Mouse (Mus musculus) CD4-positive naive resting alpha-beta T cell, adult 76 days (primary cell): ENCODE data around the gene Mink1. TPM values are rescaled to one million over a fixed set of nuclear protein-coding genes. Genes with fewer than 3 reads are reported as not detected.

Experiments used
- total RNA-seq: library from RNA; stranded (reverse); gene quantifications from one replicate; pipeline ENCODE4 v1.2.4, GENCODE M21; 2023

Gene Mink1
- 149 TPM for total RNA-seq

DNA sequence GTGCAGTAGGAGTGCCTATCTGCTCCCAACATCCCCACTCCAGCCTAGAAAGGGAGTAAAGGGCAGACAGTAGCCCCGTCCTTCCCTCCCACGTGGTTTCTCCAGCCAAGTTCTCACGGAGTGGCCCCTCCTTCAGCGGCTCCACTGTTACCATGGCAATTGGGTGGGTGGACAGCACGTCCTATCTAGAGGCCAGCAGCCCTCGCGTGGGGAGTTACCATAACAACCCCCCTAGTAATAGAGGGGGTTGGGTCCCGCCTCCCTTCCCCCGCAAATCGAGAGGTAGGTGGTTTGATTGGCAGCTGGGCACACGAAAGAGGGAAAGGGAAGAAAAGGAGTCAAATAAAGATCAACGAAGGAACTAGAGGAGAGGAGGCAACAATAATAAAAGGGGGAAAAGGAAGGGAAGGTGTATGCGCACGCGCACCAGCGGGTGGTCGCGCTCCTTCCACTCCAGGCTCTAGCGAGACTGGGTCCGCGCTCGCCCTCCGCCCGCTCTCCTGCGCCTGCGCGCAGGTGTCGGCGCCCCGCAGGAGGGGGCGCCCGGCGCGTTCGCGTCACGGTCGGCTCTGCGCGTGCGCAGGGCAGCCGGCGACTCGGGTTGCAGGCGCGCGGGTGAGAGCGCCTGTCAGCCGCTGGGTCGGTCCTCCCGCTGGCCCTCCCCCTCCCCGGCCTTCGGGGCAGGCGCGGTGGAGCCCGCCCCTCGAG, at the start of gene Mink1:
TSS of gene Mink1 (plus strand) at position 595 of the 708 bp plus-strand sequence.

DNA sequence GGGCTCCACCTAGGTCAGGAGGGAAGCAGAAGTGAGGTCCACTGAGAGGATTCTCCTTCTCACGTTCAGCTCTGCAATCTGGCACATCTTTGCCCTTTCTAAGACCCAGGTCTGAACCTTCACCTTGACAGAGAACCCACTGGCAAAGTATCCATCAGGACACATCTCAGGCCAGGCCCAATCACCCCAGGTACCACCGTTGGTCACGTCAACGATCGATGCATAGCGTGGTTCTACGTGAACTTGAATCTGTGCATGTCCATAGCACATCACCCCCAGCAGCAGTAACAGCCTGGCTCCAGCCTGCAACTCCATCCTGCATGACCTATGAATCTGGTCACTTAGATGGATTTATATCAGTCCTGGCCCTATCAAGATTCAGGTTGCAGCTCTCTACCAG, 48.4 kb upstream of the Mink1 start, which contains the start of gene Vmo1:
TSS of gene Vmo1 (minus strand) at position 329 of the 400 bp plus-strand sequence.

DNA sequence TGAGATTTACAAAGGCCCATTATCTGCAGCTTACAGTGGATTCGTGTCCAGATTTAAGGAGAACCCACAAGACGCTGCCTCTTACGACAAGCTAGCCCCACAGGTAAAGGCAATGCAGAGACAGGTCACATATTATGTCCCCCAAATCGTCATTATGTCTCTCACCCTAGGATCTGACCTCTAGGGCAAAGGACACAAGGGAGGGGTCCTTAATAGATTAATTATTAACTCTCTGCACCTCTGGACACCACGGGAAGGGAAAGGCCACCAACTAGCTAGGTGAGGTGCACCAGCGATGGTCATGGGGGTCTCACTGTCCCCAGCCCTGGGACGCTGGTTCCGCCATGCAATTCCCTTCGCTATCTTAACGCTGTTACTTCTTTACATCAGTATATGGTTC, 43.8 kb upstream of the Mink1 start, which contains the start of gene Gltpd2:
TSS of gene Gltpd2 (plus strand) at position 274 of the 400 bp plus-strand sequence.

DNA sequence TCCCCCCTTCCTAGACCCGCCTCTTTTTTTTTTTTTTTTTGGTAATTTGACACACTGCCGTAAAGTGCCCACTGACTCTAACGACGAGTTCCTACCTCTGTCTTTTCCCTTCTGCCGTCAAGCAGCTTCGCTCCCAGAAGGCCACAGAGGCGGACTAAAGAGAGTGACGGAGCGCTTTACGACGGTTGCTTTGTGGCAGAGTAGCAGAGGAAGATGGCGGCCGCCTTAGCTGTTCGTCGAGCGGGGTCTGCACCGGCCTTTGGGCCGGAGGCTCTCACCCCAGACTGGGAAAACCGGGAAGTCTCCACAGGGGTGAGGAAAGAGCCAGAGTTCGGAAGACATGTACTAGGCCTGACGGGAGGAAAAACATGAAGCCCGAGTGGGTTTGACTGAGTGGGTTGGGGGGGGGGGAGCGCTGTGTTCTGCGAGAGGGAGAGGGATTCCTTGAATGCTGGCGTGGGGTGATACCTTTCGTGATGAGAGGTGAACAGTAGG, 37.5 kb upstream of the Mink1 start, which contains the start of gene Psmb6:
TSS of gene Psmb6 (plus strand) at position 184 of the 495 bp plus-strand sequence.

DNA sequence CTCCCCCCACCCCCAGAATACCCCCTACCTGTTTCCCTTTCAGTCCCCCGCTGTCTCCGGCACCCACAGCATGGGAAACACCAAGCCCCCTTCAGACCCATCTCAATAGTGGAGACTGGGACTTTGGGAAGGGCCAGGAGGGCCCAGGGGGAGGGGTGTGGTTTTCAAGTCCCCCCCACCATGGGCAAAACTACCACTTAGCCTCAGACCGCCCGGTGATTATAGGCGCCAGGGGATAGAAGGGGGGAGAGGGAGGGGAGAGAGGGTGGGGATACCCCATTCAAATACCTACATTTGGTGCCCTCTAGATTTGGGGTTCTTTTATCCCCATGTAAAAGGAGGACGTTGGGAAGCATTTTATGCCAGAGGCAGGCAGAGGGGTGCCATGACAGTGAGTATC, 29.8 kb upstream of the Mink1 start, which contains the start of gene Gm40193:
TSS of gene Gm40193 (minus strand) at position 101 of the 400 bp plus-strand sequence.

DNA sequence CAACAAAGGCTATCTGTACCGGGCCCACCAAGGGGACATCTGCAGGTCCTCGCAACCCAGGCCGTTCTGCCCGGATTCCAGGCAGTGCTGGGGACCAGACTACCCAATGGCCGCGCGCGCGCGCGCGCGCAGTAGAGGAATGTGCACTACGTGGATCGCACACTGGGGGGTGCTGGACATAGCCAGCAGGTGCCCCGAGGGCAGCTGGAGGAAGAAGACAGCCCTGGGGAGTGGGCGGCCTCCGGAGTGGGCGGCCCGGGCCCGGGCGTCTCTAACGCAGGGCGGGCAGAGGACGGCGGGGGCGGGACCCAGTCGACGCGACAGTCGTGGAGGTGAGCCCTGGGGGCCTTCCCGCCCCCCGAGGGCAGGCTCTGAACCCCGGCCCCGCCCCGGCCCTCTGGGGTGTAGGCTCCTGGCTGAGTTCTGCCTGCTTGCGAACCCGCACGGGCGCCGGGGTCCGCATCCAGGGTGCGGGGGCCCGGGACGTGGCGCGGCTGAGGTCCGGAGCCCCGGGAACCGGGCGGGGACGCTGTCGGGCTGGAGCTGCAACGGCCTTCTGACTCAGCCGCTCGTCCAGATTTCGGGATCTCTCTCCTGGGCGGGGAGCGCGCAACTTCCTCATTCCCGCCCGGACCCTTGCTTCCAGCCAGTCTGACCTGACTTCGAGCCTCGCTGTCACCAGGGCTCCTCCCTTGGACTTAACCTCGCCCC, 22.6 kb upstream of the Mink1 start, which contains the start of gene Pld2:
TSS of gene Pld2 (plus strand) at position 188 of the 711 bp plus-strand sequence.

DNA sequence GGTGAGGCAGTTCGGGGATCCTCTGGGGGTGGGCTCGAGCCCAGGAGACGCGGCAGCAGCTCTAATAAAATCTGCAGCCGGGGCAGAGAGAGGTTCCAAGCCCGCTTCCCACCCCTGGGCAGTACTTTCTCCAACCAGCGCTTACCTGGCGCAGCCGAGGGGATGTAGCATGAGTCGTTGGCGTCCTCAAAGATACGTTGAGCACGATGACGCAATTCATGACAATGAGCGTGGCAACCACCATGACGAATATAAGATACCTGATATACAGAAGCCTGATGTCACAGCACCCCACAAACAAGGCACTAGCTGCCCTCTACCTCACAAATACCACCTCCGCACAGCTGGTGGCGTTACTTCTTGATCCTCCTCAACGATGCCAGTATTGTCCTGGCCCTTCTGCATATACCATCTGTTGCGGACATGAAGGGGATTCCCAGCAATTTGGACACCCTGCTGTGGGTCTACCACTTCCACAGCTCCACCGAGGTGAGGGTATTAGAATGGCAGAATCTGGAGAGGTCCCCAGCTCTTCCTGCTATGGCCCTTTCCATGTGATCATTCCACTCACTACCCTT, 52.9 kb downstream of the Mink1 start, which contains the start of gene 4930544D05Rik:
TSS of gene 4930544D05Rik (plus strand) at position 333 of the 578 bp plus-strand sequence.

DNA sequence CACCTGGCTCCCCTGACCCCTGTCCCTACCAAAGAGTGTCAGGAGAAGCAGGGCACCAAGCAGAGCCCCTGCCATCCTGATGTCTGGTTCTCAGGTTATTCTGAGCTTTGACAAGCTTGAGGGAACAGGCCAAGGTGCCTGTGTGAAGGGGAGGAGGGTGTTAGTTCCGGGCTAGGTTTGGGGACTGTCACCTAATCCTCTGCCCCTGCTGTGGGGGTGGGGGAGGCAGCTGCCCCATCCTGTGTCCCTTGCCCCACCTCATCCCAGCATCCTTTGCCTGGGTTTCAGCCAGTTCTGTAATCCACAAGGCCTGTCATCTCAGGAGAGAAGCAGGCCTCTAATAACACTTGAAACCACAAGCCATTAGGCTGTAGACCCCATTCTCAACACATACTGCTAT, 56.4 kb downstream of the Mink1 start, which contains the start of gene Chrne:
TSS of gene Chrne (minus strand) at position 116 of the 400 bp plus-strand sequence.

DNA sequence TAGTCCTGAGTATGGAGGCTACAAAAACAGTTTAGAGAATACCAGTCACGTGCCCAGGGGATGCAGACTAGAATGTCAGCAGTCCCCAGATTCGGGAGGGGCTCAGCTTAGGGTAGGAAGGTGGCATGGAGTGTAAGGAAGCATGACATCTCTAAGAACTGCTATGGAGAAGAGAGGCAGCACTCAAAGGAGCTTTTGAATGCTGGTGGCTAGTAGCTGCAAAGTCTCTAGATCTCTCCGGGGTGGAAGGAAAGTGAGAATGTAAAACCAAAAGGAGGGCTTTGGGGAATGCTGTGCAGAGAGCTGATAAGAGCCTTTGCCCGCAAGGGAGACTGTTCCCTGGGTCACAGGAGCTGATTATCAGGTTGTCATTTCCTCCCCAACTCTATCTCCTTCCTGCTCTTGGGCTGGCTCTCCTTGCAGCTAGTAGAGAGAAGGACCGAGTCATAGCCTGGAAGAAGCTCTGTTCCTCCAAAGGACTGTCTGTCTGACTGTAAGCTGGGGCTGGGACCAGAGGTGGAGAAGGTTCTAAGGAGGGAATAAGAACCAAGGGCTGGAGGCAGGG, 76.1 kb downstream of the Mink1 start, which contains the start of gene Gp1ba:
TSS of gene Gp1ba (plus strand) at position 409 of the 565 bp plus-strand sequence.

DNA sequence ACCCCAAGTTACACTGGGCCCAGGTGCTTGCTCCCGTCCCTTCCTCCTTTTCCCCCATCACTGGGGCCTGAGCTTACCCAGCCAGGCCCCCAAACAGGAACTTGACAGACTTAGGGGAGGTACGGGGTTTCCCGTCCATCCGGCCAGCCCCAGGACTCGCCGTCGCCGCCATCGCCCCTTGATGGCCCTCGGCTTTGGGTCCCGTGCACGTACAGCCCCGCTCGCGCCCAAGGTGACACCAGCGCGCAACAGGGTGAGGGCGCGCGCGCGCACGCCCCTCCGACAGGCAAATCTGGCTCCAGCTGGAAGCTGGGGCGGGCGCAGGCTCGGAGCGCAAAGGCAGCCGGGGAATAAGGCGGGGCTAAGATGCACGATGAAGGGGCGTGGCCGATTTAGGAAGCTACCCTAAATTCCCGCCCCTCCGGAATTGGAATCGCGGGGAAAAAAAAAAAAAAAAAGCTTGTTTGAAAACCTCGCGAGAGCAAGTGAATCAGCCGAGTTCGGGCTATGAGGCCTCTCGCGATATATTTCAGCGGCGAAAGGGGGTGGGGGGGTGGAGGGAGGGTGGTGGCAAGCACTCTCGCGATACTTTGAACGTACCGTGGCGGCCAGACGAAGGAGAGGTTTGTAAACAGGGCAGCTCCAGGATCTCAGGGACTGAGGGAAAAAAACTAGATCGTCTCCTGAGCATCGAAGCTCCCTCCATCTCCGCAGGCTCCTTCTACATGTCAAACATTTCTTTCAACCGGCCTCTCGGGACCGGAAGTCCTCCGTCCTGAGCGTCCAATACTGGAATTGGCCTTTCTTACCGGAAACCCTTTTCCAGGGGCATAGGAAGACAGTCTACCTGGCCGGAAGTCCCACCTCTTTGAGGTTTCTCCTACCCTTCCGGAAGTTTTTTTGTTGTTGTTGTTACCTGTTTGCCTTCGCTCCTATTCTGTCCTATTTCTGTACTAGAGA, 84.3 kb downstream of the Mink1 start, which contains the start of the genes Rnf167 and Slc25a11:
TSS of gene Rnf167 (plus strand) at position 545 of the 960 bp plus-strand sequence.
TSS of gene Slc25a11 (minus strand) at position 789 of the 960 bp plus-strand sequence.

DNA sequence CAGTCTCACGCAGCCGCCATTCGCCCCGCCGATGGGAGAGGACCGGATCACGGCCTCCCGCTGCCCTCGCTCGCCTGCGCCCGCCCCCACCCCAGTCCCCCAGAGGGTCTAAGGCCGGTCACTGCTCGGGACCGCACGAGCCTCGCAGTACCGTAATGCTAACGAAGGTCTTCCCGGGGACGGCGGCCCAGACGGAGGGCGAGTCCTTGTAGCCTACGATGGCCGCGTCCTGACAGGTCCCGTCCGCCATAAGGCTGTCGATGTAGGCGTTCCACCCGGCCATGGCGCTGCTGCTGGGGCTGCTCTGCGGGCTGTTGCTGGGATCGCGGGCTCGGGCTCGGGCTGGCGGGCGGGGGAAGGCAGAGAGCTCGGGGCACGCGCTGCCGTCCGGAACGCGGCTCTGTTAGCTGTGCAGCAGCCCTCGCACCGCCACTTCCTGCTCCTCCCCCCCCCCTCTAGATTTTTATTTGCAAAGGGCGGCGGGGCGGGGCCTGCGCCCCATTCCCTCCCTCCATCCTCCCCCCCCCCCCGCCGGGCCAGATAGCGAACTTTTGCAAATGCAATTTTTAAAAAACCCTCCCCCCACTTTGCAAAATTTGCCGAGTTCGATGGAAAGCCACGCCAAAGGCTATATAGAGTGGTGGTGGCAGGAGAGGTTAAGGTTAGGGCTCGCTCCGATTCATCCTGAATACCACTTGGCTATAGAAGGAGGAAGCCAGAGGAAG, 91.7 kb downstream of the Mink1 start, which contains the start of gene Pfn1:
TSS of gene Pfn1 (minus strand) at position 447 of the 725 bp plus-strand sequence.

DNA sequence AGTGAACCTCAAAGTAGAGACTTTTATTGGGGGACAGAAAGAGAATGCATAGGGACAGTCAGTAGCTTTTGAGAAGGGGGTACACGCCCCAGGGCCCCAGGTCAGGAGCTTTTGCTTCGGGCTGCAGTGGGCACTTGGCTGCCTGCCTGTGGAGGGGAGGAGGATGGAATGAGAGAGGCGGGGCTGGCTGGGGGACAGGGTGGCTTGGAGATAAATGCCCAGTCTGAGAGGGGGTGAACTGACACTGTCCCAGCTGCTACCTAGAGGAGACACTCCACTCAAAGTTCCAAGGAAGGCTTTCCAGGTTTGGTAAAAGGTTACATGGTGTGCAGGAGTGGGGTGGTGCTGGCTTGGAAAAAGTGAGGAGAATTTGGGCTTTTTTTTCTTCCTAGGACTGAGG, 94.3 kb downstream of the Mink1 start, which contains the start of gene Eno3:
TSS of gene Eno3 (plus strand) at position 239 of the 400 bp plus-strand sequence.

Other genes starting within 250 kb of the Mink1 start
- gene Alox12e, start 240.3 kb upstream of the Mink1 start, total RNA-seq: not detected
- 0.62 TPM for gene Alox15, start 210.8 kb upstream of the Mink1 start, total RNA-seq
- 27.5 TPM for gene Pelp1, start 152.8 kb upstream of the Mink1 start, total RNA-seq
- 223 TPM for gene Arrb2, start 130.2 kb upstream of the Mink1 start, total RNA-seq
- 52.7 TPM for gene Med11, start 111.0 kb upstream of the Mink1 start, total RNA-seq
- 0.91 TPM for gene Zmynd15, start 103.4 kb upstream of the Mink1 start, total RNA-seq
- 1.5 TPM for gene Cxcl16, start 102.9 kb upstream of the Mink1 start, total RNA-seq
- gene Tm4sf5, start 57.6 kb upstream of the Mink1 start, total RNA-seq: not detected
- not detected for gene Vmo1, start 48.3 kb upstream of the Mink1 start, total RNA-seq
- not detected for gene Gltpd2, start 43.7 kb upstream of the Mink1 start, total RNA-seq
- 142 TPM for gene Psmb6, start 37.5 kb upstream of the Mink1 start, total RNA-seq
- gene Gm40193, start 29.9 kb upstream of the Mink1 start, total RNA-seq: not detected
- 2.4 TPM for gene Pld2, start 22.8 kb upstream of the Mink1 start, total RNA-seq
- gene 4930544D05Rik, start 53.0 kb downstream of the Mink1 start, total RNA-seq: 1.00 TPM
- gene Chrne, start 56.3 kb downstream of the Mink1 start, total RNA-seq: 4.7 TPM
- gene Gp1ba, start 76.2 kb downstream of the Mink1 start, total RNA-seq: not detected
- gene Rnf167, start 84.4 kb downstream of the Mink1 start, total RNA-seq: 215 TPM
- gene Slc25a11, start 84.6 kb downstream of the Mink1 start, total RNA-seq: 40.7 TPM
- 1,339 TPM for gene Pfn1, start 91.8 kb downstream of the Mink1 start, total RNA-seq
- gene Eno3, start 94.3 kb downstream of the Mink1 start, total RNA-seq: 25.0 TPM
- 26.1 TPM for gene Spag7, start 106.5 kb downstream of the Mink1 start, total RNA-seq
- 45.0 TPM for gene Camta2, start 125.2 kb downstream of the Mink1 start, total RNA-seq
- 0.97 TPM for gene Inca1, start 137.3 kb downstream of the Mink1 start, total RNA-seq
- 22.1 TPM for gene Kif1c, start 137.7 kb downstream of the Mink1 start, total RNA-seq
- gene Zfp3, start 201.3 kb downstream of the Mink1 start, total RNA-seq: 2.3 TPM
- 1.6 TPM for gene Scimp, start 249.7 kb downstream of the Mink1 start, total RNA-seq